Mouse (Mus musculus) midbrain, embryonic 16.5 days (tissue): ENCODE measurements at regions not wholly inside any gene's neighbourhood (a gene's known extent, or its start where the extent isn't known, plus 50 kb on each side); places are given as distances from the start of the nearest gene placed in this dataset.
A peak's percentile ranks its signal among the peaks of the same experiment; 100 is the strongest.

Experiments
- ATAC-seq: fragments of 200-750 bp; cut with Nextera tagmentation; 2 replicates; pipeline ENCODE4 v1.8.0; 2017; ENCODE audit warnings: moderate TSS enrichment
- H3K27ac ChIP-seq: fragments of 300-500 bp; sonication (generic); 2 replicates; pipeline ENCODE4 v1.5.1; 2014; ENCODE audit warnings: mild to moderate bottlenecking, low read length, mixed read lengths
- H3K27me3 ChIP-seq: fragments of 300-500 bp; sonication (generic); 2 replicates; pipeline ENCODE4 v1.6.1; 2014; ENCODE audit warnings: low read depth, low read length, mixed read lengths; ENCODE audit not compliant: control insufficient read depth, insufficient read depth
- H3K36me3 ChIP-seq: fragments of 300-500 bp; sonication (generic); 2 replicates; pipeline ENCODE4 v1.6.1; 2014; ENCODE audit warnings: mild to moderate bottlenecking, low read length, moderate library complexity, mixed read lengths; ENCODE audit not compliant: control insufficient read depth, insufficient read depth
- H3K4me1 ChIP-seq: fragments of 300-500 bp; sonication (generic); 2 replicates; pipeline ENCODE4 v1.6.1; 2014; ENCODE audit warnings: mild to moderate bottlenecking, low read length, mixed read lengths; ENCODE audit not compliant: control insufficient read depth, insufficient read depth
- H3K4me2 ChIP-seq: fragments of 300-500 bp; sonication (generic); 2 replicates; pipeline ENCODE4 v1.6.1; 2014; ENCODE audit warnings: mild to moderate bottlenecking, low read length, mixed read lengths
- H3K4me3 ChIP-seq: fragments of 300-500 bp; sonication (generic); 2 replicates; pipeline ENCODE4 v1.5.1; 2014; ENCODE audit warnings: low read depth, mild to moderate bottlenecking, low read length, moderate library complexity, mixed read lengths
- H3K9ac ChIP-seq: fragments of 300-500 bp; sonication (generic); 2 replicates; pipeline ENCODE4 v1.6.1; 2014; ENCODE audit warnings: low read depth, low read length, mixed read lengths
- H3K9me3 ChIP-seq: fragments of 300-500 bp; sonication (generic); replicated peaks from 2 replicates; pipeline ENCODE4 v1.6.1; 2014; ENCODE audit warnings: mild to moderate bottlenecking, low read length, mixed read lengths; ENCODE audit not compliant: control insufficient read depth, poor library complexity, severe bottlenecking
- WGBS: fragments of 180-500 bp; shearing (Covaris S2); extraction: QIAGEN DNeasy Blood & Tissue Kit; methylation state at CpG from one replicate; pipeline ENCODE4 v1.1.7; 2014; 5-methylcytosine and 5-hydroxymethylcytosine counted together

DNA sequence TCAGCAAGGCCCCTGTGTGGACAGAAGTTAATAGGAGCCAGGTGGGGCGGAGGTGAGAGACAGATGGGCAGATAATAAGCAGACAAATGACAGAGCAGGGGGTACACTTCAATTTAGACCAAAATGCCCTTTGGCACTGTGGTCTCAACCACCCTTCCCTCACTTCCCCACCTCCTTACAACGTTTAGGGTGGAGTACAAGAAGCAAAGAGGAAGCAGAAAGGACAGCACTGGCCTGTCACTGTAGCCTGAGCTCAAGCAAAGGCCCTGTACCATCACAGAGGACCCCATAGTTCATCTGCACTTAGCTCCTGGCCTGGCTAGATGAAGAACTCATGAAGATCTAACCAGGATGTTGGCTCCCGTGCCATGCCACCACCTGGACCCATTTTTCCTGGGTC is 75.3 kb upstream of the Hs6st1 start:
- H3K36me3 ChIP-seq, result no peaks in the 10 kb centered on the region
- H3K27me3 ChIP-seq, result no peaks in the 10 kb centered on the region
- H3K4me2 ChIP-seq, result no peak overlapping the region
- H3K4me3 ChIP-seq, result no peak overlapping the region
- no peaks in the 10 kb centered on the region for H3K4me1 ChIP-seq
- H3K9me3 ChIP-seq, result peaks cover 8% of the 10 kb centered on the region
- no peak overlapping the region for H3K9ac ChIP-seq
- 72% methylated on average over 3 of the region's 3 CpGs for WGBS
- ATAC-seq, result no peak
- no peak overlapping the region for H3K27ac ChIP-seq

DNA sequence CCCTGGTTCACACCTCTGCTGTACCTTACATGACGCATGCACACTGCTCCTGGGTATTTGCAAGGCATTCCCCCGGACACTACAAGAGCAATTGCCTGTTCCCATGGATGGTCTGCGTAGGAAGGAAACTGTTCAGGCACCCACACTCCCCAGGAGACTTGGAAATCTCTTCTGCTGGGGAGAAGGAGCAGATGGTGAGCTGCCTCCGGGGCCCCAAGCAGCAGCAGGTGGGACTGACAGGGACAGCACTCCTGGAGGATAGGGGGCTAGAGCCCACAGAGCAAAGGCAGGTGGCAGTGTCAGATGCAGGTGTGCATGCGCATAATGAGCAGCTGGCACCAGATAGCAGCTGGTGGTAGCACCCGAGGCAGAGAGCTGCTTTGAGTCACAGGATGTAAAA is 72.5 kb upstream of the Hs6st1 start:
- Histone ChIP-seq H3K36me3 (no peaks in the 10 kb centered on the region), H3K27ac (no peak overlapping the region), H3K9ac (no peak overlapping the region), H3K27me3 (no peaks in the 10 kb centered on the region), H3K4me2 (no peak overlapping the region), H3K4me3 (no peak overlapping the region), H3K4me1 (no peaks in the 10 kb centered on the region), H3K9me3 (no peaks in the 10 kb centered on the region)
- WGBS, result 74% methylated on average over 6 of the region's 6 CpGs
- no peak for ATAC-seq

DNA sequence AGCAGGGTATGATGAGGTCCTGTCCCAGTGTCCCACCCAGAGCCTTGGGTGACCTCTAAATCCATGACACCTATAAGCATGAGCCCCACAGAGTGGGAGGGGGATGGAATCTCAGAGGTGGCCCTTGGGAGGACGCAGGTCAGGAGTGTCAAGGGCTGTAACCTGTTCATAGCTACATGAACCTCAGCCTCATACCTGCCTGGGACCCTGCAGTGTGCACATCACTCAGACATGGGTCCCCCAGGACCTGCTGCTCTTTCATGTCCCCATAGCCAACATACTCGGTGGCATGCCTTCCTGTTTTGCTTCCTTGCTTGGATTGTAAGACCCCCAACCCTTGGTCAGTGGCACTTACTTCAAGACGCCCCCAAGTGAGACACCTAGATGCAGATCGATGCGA is 66.9 kb upstream of the Hs6st1 start:
- no peaks in the 10 kb centered on the region for H3K9me3 ChIP-seq
- no peak overlapping the region for H3K4me3 ChIP-seq
- H3K9ac ChIP-seq, result no peak overlapping the region
- H3K27me3 ChIP-seq, result no peaks in the 10 kb centered on the region
- WGBS, result 97% methylated on average over 5 of the region's 5 CpGs
- H3K36me3 ChIP-seq, result no peaks in the 10 kb centered on the region
- H3K4me1 ChIP-seq, result peaks cover 5% of the 10 kb centered on the region; the same call in 1 of the 2 replicates
- H3K27ac ChIP-seq, result no peak overlapping the region
- H3K4me2 ChIP-seq, result no peak overlapping the region
- no peak for ATAC-seq

DNA sequence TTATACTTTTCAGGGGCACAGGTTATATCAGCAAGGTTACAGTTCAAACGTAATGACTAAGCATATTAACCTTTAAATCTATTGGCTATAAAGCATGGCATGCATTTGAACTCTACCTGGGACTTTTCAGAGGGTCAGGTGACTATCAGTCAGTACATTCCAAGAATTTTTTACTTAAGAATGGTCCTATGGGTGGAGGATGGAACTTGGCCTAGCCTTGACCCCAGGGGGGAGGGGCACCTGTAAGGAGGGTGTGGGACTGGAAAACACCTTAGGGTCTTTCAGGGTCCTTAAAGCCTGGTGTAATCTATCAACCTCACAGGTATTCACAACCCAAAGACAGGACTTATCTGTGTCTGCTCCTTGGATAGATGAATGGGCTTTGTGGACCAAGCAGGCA is 66.4 kb upstream of the Hs6st1 start:
- Histone ChIP-seq H3K36me3 (no peaks in the 10 kb centered on the region), H3K4me3 (no peak overlapping the region), H3K9ac (no peak overlapping the region), H3K27ac (no peak overlapping the region), H3K4me2 (no peak overlapping the region), H3K4me1 (peaks cover 5% of the 10 kb centered on the region; the same call in 1 of the 2 replicates), H3K9me3 (no peaks in the 10 kb centered on the region), H3K27me3 (no peaks in the 10 kb centered on the region)
- no peak for ATAC-seq
- 97% methylated on average over 1 of the region's 1 CpGs for WGBS

DNA sequence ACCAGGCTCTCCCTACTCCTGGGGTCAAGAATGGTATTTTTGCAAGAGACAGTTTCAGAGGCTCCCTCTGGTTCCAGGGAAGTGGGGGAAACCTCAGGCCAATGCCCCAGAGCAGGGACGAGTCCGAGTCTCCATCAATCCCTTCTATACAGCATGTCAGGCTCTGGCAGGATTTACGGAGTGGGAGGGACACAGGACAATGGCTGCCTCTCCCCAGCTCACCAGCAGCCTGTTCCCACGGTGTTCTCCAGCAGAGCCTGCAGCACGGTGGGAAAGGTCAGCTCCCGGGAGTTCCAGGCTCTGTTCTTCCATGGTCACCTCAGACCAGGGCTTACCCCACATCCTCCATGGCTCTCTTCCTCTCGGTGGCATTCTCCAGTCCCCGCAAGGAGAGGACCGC is 64.6 kb upstream of the Hs6st1 start:
- Histone ChIP-seq H3K4me1 (peaks cover 5% of the 10 kb centered on the region; the same call in 1 of the 2 replicates), H3K4me2 (no peak overlapping the region), H3K36me3 (no peaks in the 10 kb centered on the region), H3K27ac (no peak overlapping the region), H3K4me3 (no peak overlapping the region), H3K9me3 (no peaks in the 10 kb centered on the region), H3K9ac (no peak overlapping the region), H3K27me3 (no peaks in the 10 kb centered on the region)
- WGBS, result 11% methylated on average over 9 of the region's 9 CpGs
- peak; percentile 51; the same call in 1 of the 2 replicates for ATAC-seq

DNA sequence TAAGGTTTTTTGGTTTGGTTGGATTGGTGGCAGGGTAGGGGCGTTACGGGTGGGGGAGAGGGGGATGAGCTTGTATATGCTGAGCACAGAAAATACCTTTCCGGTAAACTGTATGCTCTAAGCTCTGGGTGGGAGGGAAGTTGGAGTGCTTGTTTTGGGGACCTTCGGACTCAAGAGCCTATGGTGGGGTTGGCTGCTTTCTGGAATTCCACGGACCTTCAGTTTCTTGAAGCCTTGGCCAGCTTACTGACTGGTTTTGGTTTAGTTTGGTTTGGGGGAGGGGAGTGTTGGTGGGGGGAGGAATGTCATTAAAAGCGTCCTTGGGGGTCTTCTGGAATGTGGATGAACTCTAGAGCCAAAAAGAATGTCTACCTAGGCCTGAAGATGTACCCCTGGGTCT is 59.6 kb upstream of the Hs6st1 start:
- no peaks in the 10 kb centered on the region for H3K9me3 ChIP-seq
- ATAC-seq, result no peak
- no peaks in the 10 kb centered on the region for H3K27me3 ChIP-seq
- H3K9ac ChIP-seq, result no peak overlapping the region
- no peak overlapping the region for H3K4me2 ChIP-seq
- no peak overlapping the region for H3K4me3 ChIP-seq
- no peaks in the 10 kb centered on the region for H3K36me3 ChIP-seq
- over 99% methylated on average over 6 of the region's 6 CpGs for WGBS
- no peak overlapping the region for H3K27ac ChIP-seq
- peaks cover 2% of the 10 kb centered on the region; the same call in 1 of the 2 replicates for H3K4me1 ChIP-seq

DNA sequence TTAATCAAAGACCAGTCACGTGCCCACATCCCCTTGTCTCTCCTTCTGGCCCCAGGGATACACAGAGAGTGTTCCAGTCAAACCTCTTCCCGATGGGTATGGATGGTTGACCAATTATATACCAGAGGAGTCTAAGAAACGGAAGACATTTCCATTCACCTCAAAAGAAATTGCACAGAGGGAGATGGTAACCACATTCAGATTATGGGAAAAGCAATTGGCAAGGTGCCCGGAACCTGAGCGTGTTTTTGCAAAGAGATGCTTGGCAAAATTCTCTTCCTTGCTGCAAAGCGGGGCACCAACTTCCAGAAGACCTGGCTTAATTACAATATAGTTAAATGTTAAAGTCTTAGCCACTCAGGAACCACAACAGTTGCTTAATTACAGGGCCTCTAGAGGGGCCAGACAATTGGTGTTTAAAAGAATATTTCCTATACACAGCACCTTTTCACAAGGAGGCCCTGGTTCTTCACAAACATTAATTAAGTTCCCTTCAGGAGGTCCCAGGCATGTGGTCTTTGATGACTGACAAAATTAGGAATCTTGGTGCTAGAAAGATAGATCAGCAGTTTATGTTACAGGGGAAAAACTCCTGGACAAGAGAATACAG is 59.1 kb upstream of the Hs6st1 start:
- no peaks in the 10 kb centered on the region for H3K27me3 ChIP-seq
- WGBS, result 64% methylated on average over 6 of the region's 6 CpGs
- no peak for ATAC-seq
- no peak overlapping the region for H3K9ac ChIP-seq
- H3K27ac ChIP-seq, result no peak overlapping the region
- no peaks in the 10 kb centered on the region for H3K4me1 ChIP-seq
- no peaks in the 10 kb centered on the region for H3K36me3 ChIP-seq
- H3K9me3 ChIP-seq, result no peaks in the 10 kb centered on the region
- no peak overlapping the region for H3K4me2 ChIP-seq
- H3K4me3 ChIP-seq, result no peak overlapping the region

DNA sequence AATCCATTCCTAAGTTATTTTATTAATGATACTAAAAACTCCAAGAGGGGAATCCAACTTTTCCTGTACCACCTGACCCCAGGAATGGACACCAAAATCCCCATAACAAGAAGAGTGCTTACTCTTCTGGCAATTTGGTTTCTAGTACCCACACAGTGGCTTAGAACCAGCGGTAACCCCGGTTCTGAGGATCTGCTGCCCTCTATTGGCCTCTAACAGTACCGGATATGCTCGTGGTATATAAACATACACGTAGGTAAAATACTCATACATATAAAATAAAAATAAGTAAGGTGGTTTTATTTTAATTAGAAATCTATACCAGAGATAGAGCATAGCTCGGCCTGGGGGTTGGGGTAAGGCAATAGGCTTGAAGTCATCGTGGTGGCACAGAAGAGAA is 58.0 kb upstream of the Hs6st1 start:
- no peak overlapping the region for H3K27ac ChIP-seq
- no peaks in the 10 kb centered on the region for H3K36me3 ChIP-seq
- no peaks in the 10 kb centered on the region for H3K9me3 ChIP-seq
- no peak overlapping the region for H3K4me3 ChIP-seq
- 88% methylated on average over 7 of the region's 7 CpGs for WGBS
- no peak overlapping the region for H3K9ac ChIP-seq
- no peak for ATAC-seq
- no peaks in the 10 kb centered on the region for H3K27me3 ChIP-seq
- H3K4me2 ChIP-seq, result no peak overlapping the region
- H3K4me1 ChIP-seq, result no peaks in the 10 kb centered on the region

DNA sequence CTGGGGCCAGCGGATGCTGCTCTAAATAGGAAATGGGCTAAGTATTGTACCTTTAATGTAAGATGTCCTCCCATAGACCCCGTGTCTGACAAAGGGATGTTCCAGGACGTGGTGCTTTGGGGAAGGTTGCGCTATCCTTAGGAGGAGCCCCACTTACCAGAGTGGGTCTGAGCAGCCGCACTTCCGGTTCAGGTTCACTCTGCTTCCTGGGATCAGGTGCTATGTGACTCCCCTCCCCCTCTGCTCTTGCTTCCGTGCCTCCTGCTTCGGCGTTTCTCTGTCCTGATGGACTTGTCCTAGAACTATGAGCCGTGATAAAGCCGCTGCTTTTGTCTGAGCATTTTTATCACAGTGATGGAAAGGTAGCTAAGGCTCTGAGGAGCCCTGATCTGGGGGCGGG is 57.4 kb upstream of the Hs6st1 start:
- Histone ChIP-seq H3K27ac (no peak overlapping the region), H3K4me2 (no peak overlapping the region), H3K4me3 (no peak overlapping the region), H3K9ac (no peak overlapping the region), H3K36me3 (no peaks in the 10 kb centered on the region), H3K9me3 (no peaks in the 10 kb centered on the region), H3K27me3 (no peaks in the 10 kb centered on the region), H3K4me1 (no peaks in the 10 kb centered on the region)
- no peak for ATAC-seq
- 87% methylated on average over 12 of the region's 12 CpGs for WGBS
